Mouse (Mus musculus) embryonic fibroblast, embryonic 13.5 days (primary cell): ENCODE measurements around the gene Osgep.
"Not testable (repeated sequence)": the region's sequence is repeated elsewhere in the genome, so short reads cannot be mapped to it uniquely, and the experiment has no call there.

Experiments
- CTCF ChIP-seq: IDR thresholded peaks from 2 replicates; pipeline ENCODE4 v1.5.1; 2011; ENCODE audit warnings: mild to moderate bottlenecking, control low read depth, low read length, moderate library complexity, borderline replicate concordance; ENCODE audit not compliant: insufficient read depth
- POLR2A ChIP-seq: IDR thresholded peaks from 2 replicates; pipeline ENCODE4 v1.6.1; 2011; ENCODE audit warnings: low read depth, mild to moderate bottlenecking, control low read depth, low read length, moderate library complexity

DNA sequence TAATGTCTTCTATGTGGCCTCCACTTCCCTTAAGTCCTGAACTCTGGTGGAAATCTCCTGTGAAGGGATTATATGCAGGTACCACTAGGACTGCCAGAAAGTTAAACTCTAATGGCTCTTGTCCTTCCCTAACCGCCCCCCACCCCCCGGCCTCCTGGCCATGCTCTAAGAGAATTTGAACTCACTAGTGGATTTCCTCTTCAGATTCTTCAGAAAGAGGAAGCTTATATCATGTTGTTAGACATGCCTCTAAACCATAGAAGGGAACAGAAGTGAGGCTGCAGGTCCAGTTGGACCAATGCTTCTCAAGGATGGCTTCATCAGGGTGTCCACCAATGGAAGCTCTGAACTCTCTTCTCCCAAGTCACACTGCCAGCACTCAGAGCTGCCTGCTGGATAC is 26.7 kb downstream of the Osgep start:
- TF ChIP-seq POLR2A, CTCF: not testable (repeated sequence)
